Mouse (Mus musculus) small intestine, adult 2 months (tissue): ENCODE results near the gene Evl.

Experiments
- CTCF ChIP-seq: fragments of 200-500 bp; IDR thresholded peaks from 2 replicates; pipeline ENCODE4 v1.5.1; 2012; ENCODE audit warnings: low read depth, mild to moderate bottlenecking, control low read depth, inconsistent platforms, low read length, moderate library complexity, mixed read lengths; ENCODE audit not compliant: insufficient replicate concordance, insufficient read length; ENCODE audit errors: extremely low read depth
- POLR2A ChIP-seq: fragments of 200-500 bp; IDR thresholded peaks from 2 replicates; pipeline ENCODE4 v1.6.1; 2012; ENCODE audit warnings: low read depth, mild to moderate bottlenecking, control low read depth, inconsistent platforms, low read length, moderate library complexity

DNA sequence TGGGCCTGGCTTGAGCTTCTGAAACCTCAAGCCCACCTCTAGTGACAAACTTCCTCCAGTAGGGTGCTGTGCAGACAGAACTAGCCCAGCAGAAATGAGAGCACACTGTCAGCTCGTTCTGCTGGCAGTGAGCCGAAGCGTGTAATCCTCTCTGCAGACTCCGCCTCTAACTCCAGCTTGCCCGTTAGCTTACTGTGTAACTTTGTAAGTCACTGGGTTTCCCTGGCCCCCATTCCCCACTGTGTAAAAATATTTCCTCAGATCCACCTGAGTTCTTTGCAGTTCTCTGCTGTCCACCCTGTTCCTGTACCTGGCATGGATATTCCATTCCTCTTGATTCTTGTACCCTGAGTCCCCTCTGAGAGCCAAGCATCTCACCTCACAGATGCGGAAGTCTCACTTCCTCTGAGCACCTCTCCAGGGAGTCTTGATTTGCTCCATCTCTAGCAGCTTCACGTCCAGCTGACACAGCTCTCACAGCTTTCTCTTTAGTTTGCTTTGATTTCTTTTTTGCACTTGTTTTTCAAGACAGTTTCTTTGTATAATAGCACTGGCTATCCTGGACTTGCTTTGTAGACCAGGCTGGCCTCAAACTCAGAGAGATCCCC, 96.6 kb downstream of the Evl start:
- TF ChIP-seq CTCF = no peak
- TF ChIP-seq POLR2A = no peak
